Mouse (Mus musculus) kidney, embryonic 14.5 days (tissue): ENCODE measurements around the gene Pbx1. TPM values are rescaled to one million over a fixed set of nuclear protein-coding genes. Genes with fewer than 3 reads are reported as not detected.

Experiments used
- ATAC-seq: fragments of 200-750 bp; cut with Nextera tagmentation; 2 replicates; pipeline ENCODE4 v1.8.0; 2017; ENCODE audit warnings: moderate number of reproducible peaks, mild to moderate bottlenecking, moderate TSS enrichment, moderate library complexity; ENCODE audit not compliant: low FRiP score, low TSS enrichment
- H3K27ac ChIP-seq: fragments of 300-500 bp; sonication (generic); 2 replicates; pipeline ENCODE4 v1.5.1; 2014; ENCODE audit warnings: low read depth, mild to moderate bottlenecking, low read length, moderate library complexity, mixed read lengths
- H3K27me3 ChIP-seq: fragments of 300-500 bp; sonication (generic); 2 replicates; pipeline ENCODE4 v1.6.1; 2014; ENCODE audit warnings: mild to moderate bottlenecking, low read length; ENCODE audit not compliant: control insufficient read depth, insufficient read depth
- H3K36me3 ChIP-seq: fragments of 300-500 bp; sonication (generic); 2 replicates; pipeline ENCODE4 v1.6.1; 2014; ENCODE audit warnings: low read length, mixed read lengths; ENCODE audit not compliant: control insufficient read depth, insufficient read depth
- H3K4me1 ChIP-seq: fragments of 300-500 bp; sonication (generic); 2 replicates; pipeline ENCODE4 v1.6.1; 2014; ENCODE audit warnings: low read length, mixed read lengths; ENCODE audit not compliant: control insufficient read depth, insufficient read depth
- H3K4me2 ChIP-seq: fragments of 300-500 bp; sonication (generic); replicated peaks from 2 replicates; pipeline ENCODE4 v1.6.1; 2014; ENCODE audit warnings: low read depth, mild to moderate bottlenecking, low read length
- H3K4me3 ChIP-seq: fragments of 300-500 bp; sonication (generic); 2 replicates; pipeline ENCODE4 v1.5.1; 2014; ENCODE audit warnings: mild to moderate bottlenecking, low read length
- H3K9ac ChIP-seq: fragments of 300-500 bp; sonication (generic); 2 replicates; pipeline ENCODE4 v1.6.1; 2014; ENCODE audit warnings: low read depth, mild to moderate bottlenecking, low read length, moderate library complexity
- H3K9me3 ChIP-seq: fragments of 300-500 bp; sonication (generic); 2 replicates; pipeline ENCODE4 v1.6.1; 2016; ENCODE audit warnings: low read length; ENCODE audit not compliant: control insufficient read depth
- WGBS: fragments of 180-500 bp; shearing (Covaris S2); extraction: QIAGEN DNeasy Blood & Tissue Kit; methylation state at CpG from one replicate; pipeline ENCODE4 v1.1.7; 2014; 5-methylcytosine and 5-hydroxymethylcytosine counted together
- polyA plus RNA-seq: library from polyadenylated mRNA; unstranded; fragments of >200 nt; fragmentation: Nextera tagmentation; extraction: Ambion mirVana; gene quantifications from 2 replicates; pipeline ENCODE4 v1.2.1, GENCODE M21; 2014

Pbx1 gene
- polyA plus RNA-seq, 1 experiment from 2014 or later: 107 TPM

- no peaks in the 10 kb centered on the region for H3K9me3 ChIP-seq
- no peaks in the 10 kb centered on the region for H3K27me3 ChIP-seq
- no peak overlapping the region for H3K4me3 ChIP-seq
- no peak overlapping the region for H3K9ac ChIP-seq
- H3K4me1 ChIP-seq: peaks cover 15% of the 10 kb centered on the region
- H3K27ac ChIP-seq: no peak overlapping the region
- 85% methylated on average over 2 of the region's 2 CpGs for WGBS
- no peaks in the 10 kb centered on the region for H3K36me3 ChIP-seq
- ATAC-seq: no peak
- H3K4me2 ChIP-seq: no peak overlapping the region
These were observed 160.0 kb downstream of the Pbx1 start for GRCm38 (mm10) chr1:168272091-168272490.

- no peaks in the 10 kb centered on the region for H3K27me3 ChIP-seq
- ATAC-seq: no peak
- WGBS: 88% methylated on average over 4 of the region's 4 CpGs
- peaks cover 17% of the 10 kb centered on the region for H3K4me1 ChIP-seq
- H3K4me2 ChIP-seq: no peak overlapping the region
- H3K9ac ChIP-seq: no peak overlapping the region
- H3K36me3 ChIP-seq: no peaks in the 10 kb centered on the region
- no peak overlapping the region for H3K4me3 ChIP-seq
- H3K27ac ChIP-seq: no peak overlapping the region
- no peaks in the 10 kb centered on the region for H3K9me3 ChIP-seq
These were observed 160.9 kb downstream of the Pbx1 start for GRCm38 (mm10) chr1:168271207-168271606.

DNA sequence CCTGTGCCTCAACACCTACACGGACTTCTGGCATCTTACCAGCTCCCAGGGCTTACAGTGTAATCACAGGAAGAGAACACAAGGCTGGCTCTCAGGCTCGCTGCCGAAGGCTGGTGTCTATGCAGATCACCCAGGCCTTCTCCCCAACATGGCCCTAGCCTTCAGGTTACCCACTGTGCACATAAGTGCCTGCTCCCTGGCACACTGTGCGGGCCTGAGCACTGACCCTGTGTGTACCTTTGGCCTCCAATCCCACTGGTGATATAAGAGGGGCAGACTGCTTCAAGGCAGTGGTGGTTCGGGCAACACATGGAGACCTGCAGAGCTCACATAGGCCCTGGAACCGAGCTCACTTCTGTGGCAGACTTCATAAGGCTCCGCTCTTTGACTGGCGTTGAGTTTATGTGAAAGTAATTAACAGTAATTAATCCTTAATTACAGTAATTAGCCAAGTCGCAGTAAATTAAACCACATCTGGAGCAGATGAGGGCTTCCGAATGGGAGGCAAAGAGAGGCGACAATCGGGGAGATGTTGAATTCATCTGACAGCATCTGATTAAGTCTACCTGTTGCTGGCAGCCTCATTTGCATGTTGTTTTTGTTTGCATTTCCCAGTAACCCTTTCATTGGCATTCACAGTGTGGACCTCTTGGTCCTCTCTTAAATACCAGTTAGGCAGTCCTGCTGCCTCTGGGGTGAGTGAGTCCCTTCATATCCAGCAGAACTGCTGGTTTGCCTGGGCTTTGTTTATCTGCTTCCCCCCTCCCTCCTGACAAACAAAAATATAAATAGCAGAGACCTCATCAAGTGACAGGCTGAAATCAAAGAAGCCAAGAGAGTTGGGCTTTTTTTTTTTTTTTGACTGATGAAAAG lies 163.1 kb downstream of the Pbx1 start:
- ATAC-seq: no peak
- H3K9me3 ChIP-seq: no peaks in the 10 kb centered on the region
- H3K9ac ChIP-seq: no peak overlapping the region
- no peak overlapping the region for H3K4me2 ChIP-seq
- no peaks in the 10 kb centered on the region for H3K36me3 ChIP-seq
- H3K27me3 ChIP-seq: no peaks in the 10 kb centered on the region
- 0 out of 2 replicates have a peak overlapping the region, but pooled peaks have one; percentile 18 for H3K27ac ChIP-seq
- WGBS: 59% methylated on average over 12 of the region's 12 CpGs
- H3K4me3 ChIP-seq: no peak overlapping the region
- H3K4me1 ChIP-seq: peaks cover 25% of the 10 kb centered on the region

DNA sequence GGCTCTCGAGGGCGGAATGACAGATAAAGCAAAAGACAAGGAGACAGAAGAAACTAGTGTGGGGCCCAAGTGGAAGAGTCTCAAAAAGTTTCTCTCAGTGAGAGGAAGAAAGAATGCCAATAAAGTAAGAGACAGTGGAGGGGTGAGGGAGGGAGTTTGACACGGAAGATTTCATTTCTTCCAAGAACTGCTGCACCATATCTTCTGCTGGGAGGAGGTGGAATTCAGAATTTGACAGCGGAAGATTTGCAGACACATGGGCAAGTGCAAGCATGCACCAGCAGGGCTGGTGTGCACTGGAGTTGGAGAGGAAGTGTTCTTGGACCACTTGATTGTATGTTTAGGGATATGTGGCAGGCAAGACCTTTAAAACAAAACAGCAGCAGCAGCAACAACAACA lies 163.8 kb downstream of the Pbx1 start:
- Histone ChIP-seq H3K27ac (no peak overlapping the region), H3K9ac (no peak overlapping the region)

GRCm38 (mm10) chr1:168265594-168266390 lies 166.3 kb downstream of the Pbx1 start:
- no peak overlapping the region for H3K4me2 ChIP-seq
- peaks cover 25% of the 10 kb centered on the region for H3K4me1 ChIP-seq
- H3K27me3 ChIP-seq: no peaks in the 10 kb centered on the region
- no peaks in the 10 kb centered on the region; the same call in 1 of the 2 replicates for H3K36me3 ChIP-seq
- no peak overlapping the region for H3K27ac ChIP-seq
- no peak overlapping the region for H3K9ac ChIP-seq
- H3K9me3 ChIP-seq: no peaks in the 10 kb centered on the region
- ATAC-seq: peak; percentile 53
- no peak overlapping the region for H3K4me3 ChIP-seq
- WGBS: 78% methylated on average over 12 of the region's 12 CpGs

More for the DNA sequence above, 163.8 kb downstream of the Pbx1 start:
- no peak overlapping the region for H3K4me2 ChIP-seq
- H3K4me3 ChIP-seq: no peak overlapping the region
- no peaks in the 10 kb centered on the region for H3K9me3 ChIP-seq
- H3K36me3 ChIP-seq: no peaks in the 10 kb centered on the region; the same call in 1 of the 2 replicates
- H3K4me1 ChIP-seq: peaks cover 25% of the 10 kb centered on the region
- H3K27me3 ChIP-seq: no peaks in the 10 kb centered on the region
- no peak for ATAC-seq
- 68% methylated on average over 4 of the region's 4 CpGs for whole genome bisulfite sequencing

DNA sequence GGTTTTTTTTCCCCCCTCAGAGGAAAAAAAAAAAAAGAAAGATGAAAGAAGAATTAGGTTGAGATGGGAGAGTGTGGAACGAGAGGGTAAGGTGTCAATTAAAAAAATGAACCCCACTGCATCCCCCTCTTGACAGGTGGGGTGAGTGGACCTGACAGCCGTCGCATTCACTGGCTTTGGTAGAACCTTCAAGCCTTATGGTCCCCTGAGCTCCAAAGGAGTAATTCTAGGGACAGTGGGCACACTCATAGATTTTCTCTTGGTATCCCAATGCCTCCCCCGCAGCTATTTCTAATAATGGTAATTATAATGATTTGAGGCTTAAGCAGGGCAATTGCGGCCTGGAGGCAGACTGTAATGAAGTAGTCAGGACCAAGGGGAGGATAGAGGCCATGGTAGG lies 167.0 kb downstream of the Pbx1 start:
- no peak overlapping the region for H3K4me2 ChIP-seq

GRCm38 (mm10) chr1:168260391-168260790 lies 171.7 kb downstream of the Pbx1 start:
- Histone ChIP-seq H3K4me2 (no peak overlapping the region), H3K36me3 (no peaks in the 10 kb centered on the region; the same call in 1 of the 2 replicates), H3K9me3 (no peaks in the 10 kb centered on the region), H3K27ac (no peak overlapping the region), H3K4me3 (no peak overlapping the region), H3K9ac (no peak overlapping the region), H3K4me1 (peaks cover 4% of the 10 kb centered on the region), H3K27me3 (no peaks in the 10 kb centered on the region)
- ATAC-seq: no peak
- 79% methylated on average over 3 of the region's 3 CpGs for WGBS

More for the DNA sequence above, 167.0 kb downstream of the Pbx1 start:
- Histone ChIP-seq H3K36me3 (no peaks in the 10 kb centered on the region; the same call in 1 of the 2 replicates), H3K4me1 (peaks cover 22% of the 10 kb centered on the region), H3K4me3 (no peak overlapping the region), H3K9ac (no peak overlapping the region), H3K27me3 (no peaks in the 10 kb centered on the region), H3K9me3 (no peaks in the 10 kb centered on the region), H3K27ac (no peak overlapping the region)
- 85% methylated on average over 5 of the region's 5 CpGs for WGBS
- ATAC-seq: no peak

- Histone ChIP-seq H3K4me3 (no peak overlapping the region), H3K9ac (no peak overlapping the region), H3K27ac (peak overlapping the region; percentile 17; the same call in 1 of the 2 replicates), H3K36me3 (no peaks in the 10 kb centered on the region; the same call in 1 of the 2 replicates), H3K4me1 (0 out of 2 replicates have a peak, but pooled peaks cover 3% of the 10 kb centered on the region), H3K4me2 (no peak overlapping the region), H3K27me3 (no peaks in the 10 kb centered on the region), H3K9me3 (no peaks in the 10 kb centered on the region)
- ATAC-seq: peak; percentile 67; the same call in 1 of the 2 replicates
- 38% methylated on average over 7 of the region's 7 CpGs for WGBS
These were observed 173.2 kb downstream of the Pbx1 start for GRCm38 (mm10) chr1:168258856-168259255.
